Mouse (Mus musculus): ENCODE results near the gene Spred2.

DNA sequence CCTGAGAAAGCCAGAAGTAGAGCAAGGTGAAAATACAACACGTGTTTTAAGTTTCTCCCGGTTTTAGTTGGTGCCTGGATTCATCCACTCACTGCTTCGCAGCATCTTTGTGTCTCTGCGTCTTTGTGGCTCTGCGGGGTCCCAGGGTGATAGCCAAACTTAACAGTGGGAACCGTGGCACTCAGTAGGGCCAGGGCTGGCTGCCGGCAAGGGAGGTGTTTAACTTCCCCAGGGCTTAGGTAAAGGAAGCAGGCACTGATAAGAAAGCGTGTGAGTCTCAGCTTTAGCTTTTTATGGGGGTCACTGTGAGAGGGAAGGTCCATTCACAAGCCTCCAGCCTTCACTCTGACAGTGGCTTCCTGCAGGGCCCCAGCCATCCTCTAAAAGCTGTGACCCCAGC is 28.8 kb downstream of the Spred2 start:
- TF ChIP-seq CTCF (IDR thresholded peaks at IDR 0.05; ENCODE audit: insufficient read depth, low read length) (no peak), POLR2A (IDR thresholded peaks at IDR 0.05; ENCODE audit: borderline replicate concordance, extremely low read depth, low read depth, low read length) (no peak)
